Mouse (Mus musculus) embryonic stem cell, embryonic (primary cell): Measurements from ENCODE around the gene Mettl7b.

Source experiments
- CTCF ChIA-PET, 4 experiments: fragments of 300-600 bp in 2 of 4; fragments of 350-600 bp in 2 of 4; sonication (Branson Sonifier 250); formaldehyde crosslinking; loops; one replicate each; lab custom pipeline; 2022; ENCODE audit warnings: inconsistent platforms in 2 of 4; lab: Charles Lee
- POLR2A ChIA-PET, 4 experiments: fragments of 300-600 bp in 2 of 4; fragments of 350-600 bp in 2 of 4; sonication (Branson Sonifier 250); formaldehyde crosslinking; loops; one replicate each; lab custom pipeline; 2022; ENCODE audit warnings: antibody characterized with exemption in 4 of 4, inconsistent platforms in 1 of 4; lab: Charles Lee

Mettl7b gene

DNA sequence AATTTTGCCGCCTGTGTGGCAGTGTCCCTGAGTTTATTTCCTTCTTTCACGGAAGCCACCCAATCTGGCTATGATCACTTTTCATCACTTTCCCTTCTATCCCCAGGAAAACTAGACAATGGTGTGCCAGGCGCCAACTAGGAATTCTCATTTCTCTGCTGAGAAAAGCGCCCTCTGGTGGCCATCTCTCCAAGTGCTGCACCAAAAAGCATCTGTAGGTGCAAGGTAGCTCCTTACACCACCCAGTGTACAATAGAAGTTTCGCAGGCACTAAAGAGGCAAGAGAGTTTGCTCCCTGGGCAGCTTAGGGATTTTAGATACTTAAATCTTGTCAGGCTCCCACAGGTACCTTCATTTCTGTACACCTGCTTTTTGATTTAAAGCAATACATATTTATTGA lies 47.6 kb downstream of the Mettl7b start:
- CTCF ChIA-PET = interaction anchor here (0.5 to 2.5 kb wide), 56 partner anchors 8 to 503 kb away, joined by 3 to 30 read pairs (median 4); partner anchors contain the start of genes Itga7 (in 4 of the 4), Rdh5 (in 4 of the 4), Bloc1s1 (in 3 of the 4) and Cd63 (in 3 of the 4)
- POLR2A ChIA-PET = interaction anchor here (0.6 to 9.2 kb wide), 31 partner anchors 8 to 446 kb away, joined by 3 to 132 read pairs (median 4); partner anchors contain the start of genes Bloc1s1 (in 3 of the 4), Cd63 (in 3 of the 4), Rdh5 (in 3 of the 4) and Itga7 (in 2 of the 4)

DNA sequence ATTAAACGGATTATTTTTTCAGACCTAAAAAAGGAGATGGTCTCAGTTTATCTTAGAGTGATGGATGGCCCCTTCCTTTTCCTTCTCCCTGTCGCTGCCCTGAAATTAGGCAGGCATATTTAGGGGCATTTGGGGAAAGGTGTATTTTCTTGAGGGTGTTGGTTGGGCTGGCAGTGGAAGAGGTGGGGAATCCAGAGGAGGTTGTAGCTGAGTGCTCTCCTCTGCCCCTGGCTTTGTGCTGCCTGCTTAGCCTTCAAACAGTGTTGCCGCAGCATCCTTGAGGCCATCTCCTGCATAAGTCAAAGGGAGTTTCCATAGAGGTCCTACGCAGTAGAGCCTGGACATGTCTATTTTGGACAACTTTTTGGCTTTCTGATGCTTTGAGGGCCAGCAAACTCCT lies 48.0 kb downstream of the Mettl7b start:
- CTCF ChIA-PET = interaction anchor here (0.5 to 2.5 kb wide), 41 partner anchors 9 to 502 kb away, joined by 3 to 30 read pairs (median 4); partner anchors contain the start of genes Bloc1s1 (in 3 of the 4), Cd63 (in 3 of the 4), Itga7 (in 3 of the 4) and Rdh5 (in 3 of the 4)
- POLR2A ChIA-PET = interaction anchor here (0.6 to 9.2 kb wide), 28 partner anchors 8 to 418 kb away, joined by 3 to 132 read pairs (median 4); partner anchors contain the start of genes Bloc1s1 (in 3 of the 4), Cd63 (in 3 of the 4), Rdh5 (in 3 of the 4) and Itga7 (in 2 of the 4)

DNA sequence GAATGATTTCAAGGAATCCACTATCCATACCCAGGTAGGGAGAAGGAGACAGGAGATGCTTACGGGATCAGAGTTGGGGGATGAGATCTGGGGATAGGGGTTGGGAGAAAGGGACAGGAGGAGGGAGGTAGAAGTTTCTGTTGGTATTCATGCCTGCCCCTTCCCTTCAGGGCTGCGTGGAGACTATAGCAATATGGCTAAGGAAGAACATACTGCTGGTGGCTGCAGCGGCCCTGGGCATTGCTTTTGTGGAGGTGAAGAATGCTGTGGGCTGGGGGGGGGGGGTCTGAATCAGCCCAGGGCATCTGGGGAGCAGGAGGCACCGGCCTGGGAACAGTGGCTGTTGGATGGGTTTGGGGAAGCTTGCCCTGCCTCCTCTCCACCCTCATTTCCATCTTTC lies 48.5 kb downstream of the Mettl7b start:
- ChIA-PET CTCF (interaction anchor here (0.7 to 2.5 kb wide), 8 partner anchors 10 to 63 kb away, joined by 3 to 30 read pairs (median 8); partner anchors contain the start of genes Bloc1s1 (in 2 of the 4), Rdh5 (in 2 of the 4) and Gdf11 (in 1 of the 4)), POLR2A (interaction anchor here in 2 of 4 experiments (0.6 to 9.2 kb wide), 6 partner anchors 9 to 33 kb away, joined by 3 to 132 read pairs (median 10); partner anchors contain the start of genes Bloc1s1 (in 1 of the 2), Cd63 (in 1 of the 2) and Rdh5 (in 1 of the 2))

DNA sequence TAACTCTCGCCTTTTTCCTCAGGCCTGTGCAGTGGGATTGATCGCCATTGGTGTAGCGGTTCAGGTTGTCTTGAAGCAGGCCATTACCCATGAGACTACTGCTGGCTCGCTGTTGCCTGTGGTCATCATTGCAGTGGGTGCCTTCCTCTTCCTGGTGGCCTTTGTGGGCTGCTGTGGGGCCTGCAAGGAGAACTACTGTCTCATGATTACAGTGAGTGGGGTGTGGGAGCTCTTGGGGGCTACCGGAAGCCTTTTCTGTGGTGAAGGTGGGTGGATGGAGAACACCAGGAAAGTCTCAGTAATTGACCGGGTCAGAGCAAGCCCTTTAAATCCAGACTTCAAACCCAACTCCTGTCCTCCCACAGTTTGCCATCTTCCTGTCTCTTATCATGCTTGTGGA lies 49.4 kb downstream of the Mettl7b start:
- CTCF ChIA-PET = interaction anchor here in 2 of 4 experiments (1.2 to 1.8 kb wide), 2 partner anchors 12 to 66 kb away, joined by 3 to 4 read pairs; partner anchors contain the start of gene Bloc1s1 (in 1 of the 2)

DNA sequence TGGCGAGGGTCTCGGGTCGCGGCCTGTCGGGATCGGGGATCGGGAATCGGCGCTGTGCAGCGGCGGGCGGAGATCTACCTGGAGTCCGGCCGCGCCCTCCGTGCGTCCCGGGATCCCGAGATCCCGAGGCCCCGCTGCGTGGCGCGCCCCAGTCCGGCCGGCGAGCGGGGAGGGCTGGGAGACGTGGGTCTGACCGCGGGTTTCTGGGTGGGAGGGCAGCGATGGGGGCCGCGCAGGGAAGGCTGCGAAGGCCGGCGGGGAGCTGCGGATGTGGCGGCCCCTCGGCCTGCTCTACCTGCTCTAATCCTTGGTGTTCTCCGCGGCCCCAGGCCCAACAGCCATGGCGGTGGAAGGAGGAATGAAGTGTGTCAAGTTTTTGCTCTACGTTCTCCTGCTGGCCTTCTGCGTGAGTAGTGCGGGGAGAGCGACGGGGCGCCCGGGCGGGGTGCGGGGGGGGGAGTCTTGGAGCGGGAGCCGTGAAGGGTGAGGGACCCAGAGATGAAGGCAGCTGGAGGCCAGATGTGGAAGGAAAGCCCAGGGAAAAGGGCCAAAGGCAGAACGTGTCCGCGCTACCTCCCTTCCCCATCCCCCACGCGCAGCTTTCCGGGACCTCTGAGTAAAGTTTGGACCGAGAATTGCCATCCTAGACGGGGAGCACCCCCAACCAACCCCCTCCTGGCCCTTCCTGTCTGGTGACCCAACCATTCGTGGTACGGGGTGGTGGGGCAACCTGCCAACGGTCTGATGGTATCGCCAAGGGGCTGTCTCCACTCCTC lies 50.5 kb downstream of the Mettl7b start:
- ChIA-PET POLR2A (interaction anchor here (0.6 to 9.2 kb wide), 33 partner anchors 9 to 536 kb away, joined by 3 to 132 read pairs (median 5); partner anchors contain the start of genes Cd63 (in 3 of the 4), Rdh5 (in 3 of the 4), Bloc1s1 (in 2 of the 4) and Esyt1 (in 1 of the 4)), CTCF (interaction anchor here in 3 of 4 experiments (0.6 to 1.9 kb wide), 8 partner anchors 13 to 304 kb away, joined by 3 to 8 read pairs (median 4); partner anchors contain the start of genes Bloc1s1 (in 1 of the 3), Itga7 (in 1 of the 3) and Rdh5 (in 1 of the 3))

More for the DNA sequence above, 49.4 kb downstream of the Mettl7b start:
- POLR2A ChIA-PET = interaction anchor here in 3 of 4 experiments (0.6 to 9.2 kb wide), 11 partner anchors 9 to 818 kb away, joined by 3 to 132 read pairs (median 3); partner anchors contain the start of genes Bloc1s1 (in 3 of the 3), Rdh5 (in 3 of the 3), Cd63 (in 1 of the 3) and Ormdl2 (in 1 of the 3)

DNA sequence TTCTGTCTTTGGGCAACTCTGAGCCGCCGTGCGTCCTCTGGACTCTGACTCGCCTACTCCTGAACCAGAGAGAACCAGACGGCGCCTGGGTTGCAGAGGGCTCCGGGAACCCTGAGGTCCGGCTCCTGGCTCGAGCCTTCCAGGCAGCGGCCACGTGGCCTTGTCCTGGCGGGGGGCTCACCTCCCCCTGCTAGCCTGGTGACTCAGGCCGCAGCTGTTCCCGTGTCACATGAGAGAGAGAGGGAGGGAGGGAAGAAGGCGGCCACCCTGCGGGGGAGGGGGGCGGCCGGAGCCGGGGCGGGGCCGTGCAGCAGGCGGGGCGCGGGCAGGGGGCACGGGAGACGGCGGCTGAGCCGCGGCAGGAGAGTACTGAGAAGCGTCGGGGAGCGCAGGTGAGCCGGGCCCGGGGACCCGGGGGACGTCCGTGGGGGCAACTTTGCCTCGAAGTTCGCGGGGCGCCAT lies 51.2 kb downstream of the Mettl7b start:
- CTCF ChIA-PET = interaction anchor here in 3 of 4 experiments (0.6 to 1.9 kb wide), 8 partner anchors 14 to 1354 kb away, joined by 3 to 8 read pairs (median 3); partner anchors contain the start of genes Bloc1s1 (in 1 of the 3), Gdf11 (in 1 of the 3) and Rdh5 (in 1 of the 3)

DNA sequence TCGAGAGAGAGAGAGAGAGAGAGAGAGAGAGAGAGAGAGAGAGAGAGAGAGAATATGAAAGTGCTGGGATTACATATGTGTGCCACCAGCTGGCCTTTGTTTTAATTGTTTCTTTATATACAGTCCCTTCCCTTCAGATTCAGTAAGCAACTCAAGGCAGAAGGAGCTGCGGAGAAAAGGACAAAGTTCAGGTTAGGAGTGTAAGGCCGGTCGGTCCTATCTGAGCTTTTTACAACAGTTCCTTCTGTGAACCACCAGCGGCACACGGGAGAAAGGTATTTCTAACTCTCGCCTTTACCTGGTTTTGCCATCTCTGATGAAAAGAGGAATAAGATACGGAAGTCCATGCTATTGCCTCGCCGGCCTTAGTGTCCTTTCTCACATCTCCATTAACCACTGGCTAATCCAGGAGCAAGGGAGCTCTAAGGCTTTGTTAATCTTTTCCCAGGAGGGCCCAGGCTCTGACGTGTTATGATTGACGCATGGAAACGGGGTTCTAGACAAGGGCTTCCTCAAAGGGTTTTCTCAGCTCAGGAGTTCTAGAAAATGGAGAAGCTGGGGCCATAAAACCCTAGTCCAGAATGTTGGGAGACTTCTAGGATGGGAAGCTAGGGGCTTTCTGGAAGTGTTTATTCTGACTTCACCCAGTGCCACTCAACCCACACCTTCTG lies 51.9 kb downstream of the Mettl7b start:
- POLR2A ChIA-PET = interaction anchor here (0.5 to 9.2 kb wide), 58 partner anchors 8 to 1928 kb away, joined by 3 to 132 read pairs (median 5); partner anchors contain the start of genes Cd63 (in 4 of the 4), Bloc1s1 (in 3 of the 4), Itga7 (in 2 of the 4) and Pa2g4 (in 2 of the 4)
- CTCF ChIA-PET = interaction anchor here (0.5 to 1.9 kb wide), 15 partner anchors 13 to 1353 kb away, joined by 3 to 8 read pairs (median 3); partner anchors contain the start of genes Bloc1s1 (in 1 of the 4), Gdf11 (in 1 of the 4) and Rdh5 (in 1 of the 4)

More for the DNA sequence above, 51.2 kb downstream of the Mettl7b start:
- POLR2A ChIA-PET = interaction anchor here (0.6 to 9.2 kb wide), 48 partner anchors 9 to 542 kb away, joined by 3 to 132 read pairs (median 5); partner anchors contain the start of genes Cd63 (in 4 of the 4), Bloc1s1 (in 3 of the 4), Itga7 (in 2 of the 4) and Pa2g4 (in 2 of the 4)
